Mouse (Mus musculus): ENCODE measurements at regions not wholly inside any gene's neighbourhood (a gene's known extent, or its start where the extent isn't known, plus 50 kb on each side); places are given as distances from the start of the nearest gene placed in this dataset.

- TF ChIP-seq CTCF (IDR thresholded peaks at IDR 0.05; ENCODE audit: low read depth) (no peak), EP300 (optimal IDR thresholded peaks at IDR 0.05) (no peak)
Observed at GRCm38 (mm10) chr7:125335586-125336165, 108.8 kb upstream of the Kdm8 start.
